Mouse (Mus musculus) limb, embryonic 13.5 days (tissue): Measurements from ENCODE around the gene Tmed1. TPM values are rescaled to one million over a fixed set of nuclear protein-coding genes. Genes with fewer than 3 reads are reported as not detected.

Source experiments
- ATAC-seq: fragments of 200-750 bp; cut with Nextera tagmentation; 2 replicates; pipeline ENCODE4 v1.8.0; 2017; ENCODE audit warnings: low read depth, moderate number of reproducible peaks, moderate TSS enrichment; ENCODE audit not compliant: low FRiP score
- H3K27ac ChIP-seq: fragments of 300-500 bp; sonication (generic); 2 replicates; pipeline ENCODE4 v1.5.1; 2015; ENCODE audit warnings: inconsistent platforms, mild to moderate bottlenecking, moderate library complexity
- H3K27me3 ChIP-seq: fragments of 300-500 bp; sonication (generic); 2 replicates; pipeline ENCODE4 v1.6.1; 2015; ENCODE audit warnings: mild to moderate bottlenecking, inconsistent platforms
- H3K36me3 ChIP-seq: fragments of 300-500 bp; sonication (generic); 2 replicates; pipeline ENCODE4 v1.6.1; 2015; ENCODE audit warnings: inconsistent platforms, mild to moderate bottlenecking, moderate library complexity
- H3K4me1 ChIP-seq: fragments of 300-500 bp; sonication (generic); 2 replicates; pipeline ENCODE4 v1.6.1; 2015; ENCODE audit warnings: inconsistent platforms
- H3K4me2 ChIP-seq: fragments of 300-500 bp; sonication (generic); replicated peaks from 2 replicates; pipeline ENCODE4 v1.6.1; 2015; ENCODE audit warnings: inconsistent platforms, mild to moderate bottlenecking, moderate library complexity
- H3K4me3 ChIP-seq: fragments of 300-500 bp; sonication (generic); 2 replicates; pipeline ENCODE4 v1.5.1; 2015; ENCODE audit warnings: moderate library complexity, mild to moderate bottlenecking, inconsistent platforms
- H3K9ac ChIP-seq: fragments of 300-500 bp; sonication (generic); 2 replicates; pipeline ENCODE4 v1.6.1; 2015; ENCODE audit warnings: mild to moderate bottlenecking, inconsistent platforms
- H3K9me3 ChIP-seq: fragments of 300-500 bp; sonication (generic); 2 replicates; pipeline ENCODE4 v1.6.1; 2016; ENCODE audit warnings: inconsistent platforms
- WGBS: fragments of 180-500 bp; shearing (Covaris S2); methylation state at CpG from one replicate; pipeline ENCODE4 v1.1.7; 2015; 5-methylcytosine and 5-hydroxymethylcytosine counted together
- microRNA-seq: library from miRNA; unstranded; fragments of <30 nt; microRNA quantifications from one replicate; pipeline ENCODE4, GENCODE M21; 2016
- polyA plus RNA-seq: library from polyadenylated mRNA; unstranded; fragments of >200 nt; fragmentation: Nextera tagmentation; extraction: Ambion mirVana; gene quantifications from 2 replicates; pipeline ENCODE4 v1.2.1, GENCODE M21; 2015

Tmed1 gene
- polyA plus RNA-seq, 1 experiment from 2014 or later: 135 TPM

DNA sequence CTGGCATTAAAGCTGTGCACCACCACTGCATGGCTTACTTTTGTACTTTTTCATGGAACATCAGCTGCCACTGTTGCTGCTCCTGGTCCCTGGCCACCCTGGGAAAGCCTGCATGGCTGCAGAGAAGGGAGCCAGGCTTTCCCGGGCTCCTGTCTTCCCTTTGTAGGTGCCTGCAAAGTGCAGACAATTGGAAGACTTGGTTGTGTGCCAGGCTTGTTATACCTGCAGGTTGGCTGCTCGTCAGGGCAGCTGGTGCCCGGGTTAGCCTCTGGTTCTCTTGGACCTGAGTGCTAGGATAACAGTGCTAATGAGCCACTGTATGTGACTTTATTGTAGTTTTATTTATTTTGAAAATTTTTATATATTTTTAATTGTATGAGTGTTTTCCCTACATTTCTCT lies 51.2 kb downstream of the Tmed1 start:
- Histone ChIP-seq H3K4me1 (no peaks in the 10 kb centered on the region), H3K9ac (no peak overlapping the region), H3K27ac (no peak overlapping the region), H3K4me3 (no peak overlapping the region), H3K9me3 (no peaks in the 10 kb centered on the region), H3K36me3 (peaks cover 44% of the 10 kb centered on the region), H3K27me3 (no peaks in the 10 kb centered on the region), H3K4me2 (no peak overlapping the region)
- 91% methylated on average over 3 of the region's 3 CpGs for WGBS
- no peak for ATAC-seq

Small RNA genes lying within 50 kb of the gene (microRNA-seq; reads per million reads assigned to microRNA genes)
- gene Mir199a-1: 24.2 reads per million, percentile 36 among the genes with 10 or more reads in this experiment

Other genes with a start within 250 kb of the Tmed1 start
- gene Atg4d, start 245.0 kb downstream of the Tmed1 start, polyA plus RNA-seq: 31.4 and 32.8 TPM in 2 replicates
- 16.2 and 18.3 TPM in 2 replicates for gene Kri1, start 222.3 kb downstream of the Tmed1 start, polyA plus RNA-seq
- 51.2 and 51.6 TPM in 2 replicates for gene Cdkn2d, start 218.8 kb downstream of the Tmed1 start, polyA plus RNA-seq
- gene Ap1m2, start 197.9 kb downstream of the Tmed1 start, polyA plus RNA-seq: 10.5 and 11.7 TPM in 2 replicates
- 118 and 131 TPM in 2 replicates for gene Slc44a2, start 189.6 kb downstream of the Tmed1 start, polyA plus RNA-seq
- gene Ilf3, start 142.4 kb downstream of the Tmed1 start, polyA plus RNA-seq: 257 and 268 TPM in 2 replicates
- gene Qtrt1, start 98.4 kb downstream of the Tmed1 start, polyA plus RNA-seq: 49.5 and 52.2 TPM in 2 replicates
- gene Dnm2, start 85.3 kb downstream of the Tmed1 start, polyA plus RNA-seq: 72.5 and 77.0 TPM in 2 replicates
- gene AB124611, start 15.9 kb upstream of the Tmed1 start, polyA plus RNA-seq: 5.2 and 5.5 TPM in 2 replicates
- 55.2 and 56.0 TPM in 2 replicates for gene Carm1, start 36.6 kb upstream of the Tmed1 start, polyA plus RNA-seq
- 30.3 and 30.4 TPM in 2 replicates for gene Timm29, start 82.5 kb upstream of the Tmed1 start, polyA plus RNA-seq
- 23.9 and 27.5 TPM in 2 replicates for gene Yipf2, start 82.6 kb upstream of the Tmed1 start, polyA plus RNA-seq
- gene Smarca4, start 105.9 kb upstream of the Tmed1 start, polyA plus RNA-seq: 91.8 and 99.5 TPM in 2 replicates
- 30.8 and 31.2 TPM in 2 replicates for gene Ldlr, start 213.2 kb upstream of the Tmed1 start, polyA plus RNA-seq